Mouse (Mus musculus): ENCODE data around the gene Ddx31. TPM values are rescaled to one million over a fixed set of nuclear protein-coding genes. Genes with fewer than 3 reads are reported as not detected.

The Ddx31 gene
- polyA plus RNA-seq, 1 experiment: 0.94 TPM

GRCm38 (mm10) chr2:28943666-28944516 is 103.7 kb downstream of the Ddx31 start:
- H3K36me3 ChIP-seq (ENCODE audit: control insufficient read depth, insufficient read depth, low read length): no peaks in the 10 kb centered on the region
- H3K27me3 ChIP-seq (ENCODE audit: control insufficient read depth, insufficient read depth, low read length): no peaks in the 10 kb centered on the region
- TF ChIP-seq POLR2A (IDR thresholded peaks at IDR 0.05; ENCODE audit: low read depth, low read length) (no peak), CTCF (IDR thresholded peaks at IDR 0.05; ENCODE audit: extremely low read depth, insufficient read length, insufficient replicate concordance, low read depth, low read length) (no peak)
- no peak overlapping the region for H3K4me3 ChIP-seq (ENCODE audit: low read depth, low read length)
- H3K27ac ChIP-seq (ENCODE audit: insufficient read depth, low read depth, low read length): no peak overlapping the region
- WGBS: 65% methylated on average over 30 of the region's 30 CpGs
- H3K4me1 ChIP-seq (ENCODE audit: control insufficient read depth, insufficient read depth, insufficient read length, low read length): no peaks in the 10 kb centered on the region

DNA sequence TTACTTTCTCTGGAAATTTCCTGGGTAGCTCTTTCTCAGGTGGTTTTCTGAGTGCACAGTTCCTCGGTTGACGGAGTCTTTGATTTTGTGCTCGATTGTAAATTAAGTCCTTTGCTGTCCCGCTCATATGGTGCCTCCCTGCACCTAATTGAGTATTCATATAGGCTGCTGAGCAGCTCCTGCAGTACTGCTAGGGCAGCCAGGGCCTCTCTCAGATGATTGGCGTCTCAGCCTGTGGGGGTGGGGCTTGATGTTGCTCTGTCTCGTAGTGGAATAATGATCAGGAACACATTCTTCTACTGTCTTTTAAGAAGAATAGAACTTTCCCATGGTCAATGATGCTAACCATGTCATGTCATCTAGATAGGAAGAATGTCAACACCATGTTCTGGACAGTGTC is 105.2 kb downstream of the Ddx31 start:
- Histone ChIP-seq H3K27ac (ENCODE audit: insufficient read depth, low read depth, low read length) (no peak overlapping the region), H3K27me3 (ENCODE audit: control insufficient read depth, insufficient read depth, low read length) (no peaks in the 10 kb centered on the region), H3K4me1 (ENCODE audit: control insufficient read depth, insufficient read depth, insufficient read length, low read length) (no peaks in the 10 kb centered on the region), H3K36me3 (ENCODE audit: control insufficient read depth, insufficient read depth, low read length) (no peaks in the 10 kb centered on the region), H3K4me3 (ENCODE audit: low read depth, low read length) (no peak overlapping the region)
- WGBS: 59% methylated on average over 6 of the region's 6 CpGs
- TF ChIP-seq POLR2A (IDR thresholded peaks at IDR 0.05; ENCODE audit: low read depth, low read length): no peak
- no peak for TF ChIP-seq CTCF (IDR thresholded peaks at IDR 0.05; ENCODE audit: extremely low read depth, insufficient read length, insufficient replicate concordance, low read depth, low read length)

- no peaks in the 10 kb centered on the region for H3K36me3 ChIP-seq (ENCODE audit: control insufficient read depth, insufficient read depth, low read length)
- H3K4me3 ChIP-seq (ENCODE audit: low read depth, low read length): no peak overlapping the region
- no peaks in the 10 kb centered on the region for H3K27me3 ChIP-seq (ENCODE audit: control insufficient read depth, insufficient read depth, low read length)
- no peak for TF ChIP-seq POLR2A (IDR thresholded peaks at IDR 0.05; ENCODE audit: low read depth, low read length)
- TF ChIP-seq CTCF (IDR thresholded peaks at IDR 0.05; ENCODE audit: extremely low read depth, insufficient read length, insufficient replicate concordance, low read depth, low read length): no peak
- WGBS: 65% methylated on average over 3 of the region's 3 CpGs
- no peaks in the 10 kb centered on the region for H3K4me1 ChIP-seq (ENCODE audit: control insufficient read depth, insufficient read depth, insufficient read length, low read length)
- H3K27ac ChIP-seq (ENCODE audit: insufficient read depth, low read depth, low read length): no peak overlapping the region
Observed at GRCm38 (mm10) chr2:28946312-28946711, 106.1 kb downstream of the Ddx31 start.

DNA sequence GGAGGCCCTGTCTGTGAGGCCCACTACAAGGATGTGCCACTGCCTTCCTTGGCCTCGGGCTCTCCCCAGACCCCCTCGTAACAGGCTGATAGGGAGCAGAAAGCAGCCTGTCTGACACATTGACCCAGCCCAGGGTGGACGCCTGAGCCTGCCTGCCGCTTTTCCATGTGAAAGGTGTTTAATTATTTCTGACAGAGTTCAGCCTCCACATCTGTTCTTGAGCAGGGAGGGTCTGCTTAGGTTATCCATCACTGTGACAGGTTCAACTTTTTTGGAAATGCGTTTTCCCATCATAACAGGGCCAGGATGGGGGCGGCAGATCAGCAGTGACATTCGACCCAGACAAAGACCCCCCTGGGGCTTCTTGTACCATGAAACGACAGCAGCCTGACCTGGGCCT is 112.8 kb downstream of the Ddx31 start:
- no peak overlapping the region for H3K27ac ChIP-seq (ENCODE audit: insufficient read depth, low read depth, low read length)
- no peak overlapping the region for H3K4me3 ChIP-seq (ENCODE audit: low read depth, low read length)
- H3K36me3 ChIP-seq (ENCODE audit: control insufficient read depth, insufficient read depth, low read length): no peaks in the 10 kb centered on the region
- TF ChIP-seq POLR2A (IDR thresholded peaks at IDR 0.05; ENCODE audit: low read depth, low read length): no peak
- TF ChIP-seq CTCF (IDR thresholded peaks at IDR 0.05; ENCODE audit: extremely low read depth, insufficient read length, insufficient replicate concordance, low read depth, low read length): no peak
- H3K27me3 ChIP-seq (ENCODE audit: control insufficient read depth, insufficient read depth, low read length): peaks cover 3% of the 10 kb centered on the region; the same call in 1 of the 2 replicates
- no peaks in the 10 kb centered on the region for H3K4me1 ChIP-seq (ENCODE audit: control insufficient read depth, insufficient read depth, insufficient read length, low read length)
- WGBS: 51% methylated on average over 8 of the region's 8 CpGs

DNA sequence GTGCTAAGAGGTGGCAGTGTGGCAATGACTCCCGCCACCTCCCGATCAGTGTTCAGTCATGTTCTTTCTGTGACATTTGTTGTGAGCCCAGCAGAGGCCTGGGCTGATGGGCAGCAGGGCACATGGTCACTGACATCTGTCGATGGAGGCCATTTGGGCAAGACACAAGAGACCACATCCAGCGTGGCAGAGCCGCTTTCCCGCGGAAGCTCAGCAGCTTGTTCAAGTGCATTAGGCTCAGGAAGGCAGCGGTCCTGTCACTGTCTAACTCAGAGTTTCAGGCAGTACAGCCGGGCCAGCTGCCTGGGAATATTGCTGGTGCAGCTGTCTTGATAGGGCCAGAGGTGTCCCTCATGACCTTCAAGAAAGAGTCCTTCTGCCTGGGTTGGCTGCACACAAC is 114.4 kb downstream of the Ddx31 start:
- H3K4me3 ChIP-seq (ENCODE audit: low read depth, low read length): no peak overlapping the region
- TF ChIP-seq CTCF (IDR thresholded peaks at IDR 0.05; ENCODE audit: extremely low read depth, insufficient read length, insufficient replicate concordance, low read depth, low read length) (no peak), POLR2A (IDR thresholded peaks at IDR 0.05; ENCODE audit: low read depth, low read length) (no peak)
- WGBS: 86% methylated on average over 9 of the region's 9 CpGs
- peaks cover 3% of the 10 kb centered on the region; the same call in 1 of the 2 replicates for H3K27me3 ChIP-seq (ENCODE audit: control insufficient read depth, insufficient read depth, low read length)
- H3K36me3 ChIP-seq (ENCODE audit: control insufficient read depth, insufficient read depth, low read length): no peaks in the 10 kb centered on the region
- no peaks in the 10 kb centered on the region for H3K4me1 ChIP-seq (ENCODE audit: control insufficient read depth, insufficient read depth, insufficient read length, low read length)
- H3K27ac ChIP-seq (ENCODE audit: insufficient read depth, low read depth, low read length): no peak overlapping the region

Other genes starting within 250 kb of the Ddx31 start
- gene Gfi1b, start 218.4 kb upstream of the Ddx31 start, polyA plus RNA-seq (2012; rRNA removed): 1.3 and 1.8 TPM in 2 replicates
- gene Tsc1, start 199.2 kb upstream of the Ddx31 start, polyA plus RNA-seq (2012; rRNA removed): 3.2 and 7.0 TPM in 2 replicates
- gene Spaca9, start 140.7 kb upstream of the Ddx31 start, polyA plus RNA-seq (2012; rRNA removed): 1.4 TPM in 1 of 2 replicates, not detected in the other
- gene Ak8, start 140.2 kb upstream of the Ddx31 start, polyA plus RNA-seq (2012; rRNA removed): 0.06 and 0.11 TPM in 2 replicates
- 2.4 and 4.7 TPM in 2 replicates for gene Gtf3c4, start within 50 bp of the Ddx31 start, polyA plus RNA-seq (2012; rRNA removed)
- gene Barhl1, start 76.3 kb downstream of the Ddx31 start, polyA plus RNA-seq (2012; rRNA removed): not detected in 2 replicates
- gene Cfap77, start 214.7 kb downstream of the Ddx31 start, polyA plus RNA-seq (2012; rRNA removed): 0.16 and 0.18 TPM in 2 replicates
- gene Ttf1, start 219.9 kb downstream of the Ddx31 start, polyA plus RNA-seq (2012; rRNA removed): 1.6 and 3.3 TPM in 2 replicates